Mouse (Mus musculus) erythroblast, embryonic 14.5 days (primary cell): ENCODE data around the gene Crybb2.

Source experiments
- GATA1 ChIP-seq: IDR thresholded peaks from 2 replicates; pipeline ENCODE4 v1.6.1; 2012; ENCODE audit warnings: low read length, inconsistent platforms, mixed read lengths
- TAL1 ChIP-seq: IDR thresholded peaks from 3 replicates; pipeline ENCODE4 v1.6.1; 2012; ENCODE audit warnings: low read length, inconsistent platforms, mixed read lengths

DNA sequence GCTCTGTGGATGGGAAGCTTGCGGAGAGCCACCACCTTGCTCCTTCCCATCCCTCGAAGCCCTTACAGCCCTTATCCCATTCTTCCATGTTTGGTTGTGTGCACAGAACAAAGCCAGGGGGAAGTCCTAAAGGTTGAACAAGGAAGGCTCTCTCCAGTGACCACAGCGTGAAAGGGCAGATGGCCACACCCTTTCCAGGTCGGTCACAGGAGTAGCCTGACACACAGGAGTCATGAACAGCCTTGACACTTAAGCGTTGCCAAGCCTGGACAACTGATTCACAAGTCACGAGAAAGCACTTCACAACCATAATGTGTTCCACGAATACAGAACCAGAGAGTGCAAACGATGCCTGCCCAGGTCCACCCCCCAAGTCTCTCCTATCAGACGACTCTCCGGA, 58.0 kb downstream of the Crybb2 start:
- TF ChIP-seq GATA1 (no peak), TAL1 (no peak)
